Mouse (Mus musculus): ENCODE measurements at regions not wholly inside any gene's neighbourhood (a gene's known extent, or its start where the extent isn't known, plus 50 kb on each side); places are given as distances from the start of the nearest gene placed in this dataset.
A peak's percentile ranks its signal among the peaks of the same experiment; 100 is the strongest.

DNA sequence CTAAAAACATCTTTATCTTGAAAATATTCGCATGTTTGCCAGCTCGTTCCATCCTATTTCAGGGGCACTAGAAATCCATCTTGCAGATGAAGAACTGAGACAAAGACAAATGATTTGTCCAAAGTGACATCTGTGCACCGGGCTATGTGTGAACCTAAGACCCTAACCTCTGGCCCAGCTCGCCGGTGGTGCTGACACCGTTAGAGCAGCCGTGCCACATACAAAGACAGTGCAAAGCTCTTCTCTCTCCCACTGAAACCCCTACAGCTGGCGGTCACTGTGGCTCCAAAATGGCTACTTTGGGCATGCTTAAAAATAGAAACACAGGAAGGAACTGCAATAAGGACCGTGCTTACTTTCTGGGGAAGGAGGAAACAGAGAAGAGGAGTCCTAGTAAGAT, 215.6 kb upstream of the Gpc5 start:
- Histone ChIP-seq H3K4me1 (no peaks in the 10 kb centered on the region), H3K9ac (no peak overlapping the region), H3K9me3 (no peaks in the 10 kb centered on the region), H3K4me2 (no peak overlapping the region), H3K27ac (no peak overlapping the region), H3K27me3 (no peaks in the 10 kb centered on the region), H3K36me3 (no peaks in the 10 kb centered on the region), H3K4me3 (no peak overlapping the region)
- ATAC-seq (ENCODE audit: borderline replicate concordance, extremely low read depth, low FRiP score, low TSS enrichment), result no peak
- 34% methylated on average over 9 of the region's 9 CpGs for WGBS

DNA sequence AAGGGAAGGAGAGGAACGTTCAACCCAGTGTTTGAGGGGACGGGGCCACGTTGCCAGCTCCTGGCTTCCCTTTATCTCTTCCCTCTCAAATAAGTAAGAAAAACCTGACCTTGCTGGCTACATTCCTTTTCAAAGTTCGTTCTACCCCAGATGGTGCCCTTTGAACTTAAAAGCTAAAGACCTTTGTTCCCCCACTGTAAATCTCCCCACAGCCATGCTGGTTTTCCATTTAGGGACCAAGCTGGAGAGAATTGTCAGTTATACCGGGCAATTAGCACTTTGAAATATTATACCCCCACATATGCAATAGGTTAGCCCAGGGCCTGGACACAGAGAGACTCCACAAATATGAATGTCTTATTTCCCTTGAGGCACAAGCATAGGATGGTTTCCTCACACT, 214.5 kb upstream of the Gpc5 start:
- no peak overlapping the region for H3K4me3 ChIP-seq
- H3K27me3 ChIP-seq, result no peaks in the 10 kb centered on the region
- no peak overlapping the region for H3K9ac ChIP-seq
- H3K4me1 ChIP-seq, result no peaks in the 10 kb centered on the region
- H3K27ac ChIP-seq, result no peak overlapping the region
- no peak for ATAC-seq (ENCODE audit: borderline replicate concordance, extremely low read depth, low FRiP score, low TSS enrichment)
- no peaks in the 10 kb centered on the region for H3K9me3 ChIP-seq
- H3K4me2 ChIP-seq, result no peak overlapping the region
- WGBS, result 43% methylated on average over 5 of the region's 5 CpGs
- H3K36me3 ChIP-seq, result no peaks in the 10 kb centered on the region

DNA sequence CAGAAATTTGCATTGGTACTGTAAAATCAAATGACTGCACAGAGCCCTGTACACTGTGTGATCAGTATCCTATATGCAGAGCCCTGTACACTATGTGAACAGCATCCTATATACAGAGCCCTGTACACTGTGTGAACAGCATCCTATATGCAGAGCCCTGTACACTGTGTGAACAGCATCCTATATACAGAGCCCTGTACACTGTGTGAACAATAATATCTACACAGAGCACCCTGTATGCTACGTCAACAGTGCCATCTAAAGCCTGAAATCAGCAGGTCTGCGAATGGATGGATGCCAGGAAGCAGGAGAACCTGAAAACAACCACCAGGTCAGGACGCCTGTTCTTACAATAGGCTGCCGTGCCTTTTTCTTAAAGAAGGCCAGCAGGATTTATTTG, 211.7 kb upstream of the Gpc5 start:
- Histone ChIP-seq H3K9ac (no peak overlapping the region), H3K27ac (no peak overlapping the region), H3K27me3 (no peaks in the 10 kb centered on the region), H3K4me3 (no peak overlapping the region), H3K4me2 (no peak overlapping the region), H3K36me3 (no peaks in the 10 kb centered on the region), H3K9me3 (no peaks in the 10 kb centered on the region), H3K4me1 (no peaks in the 10 kb centered on the region)
- 63% methylated on average over 4 of the region's 4 CpGs for WGBS
- ATAC-seq (ENCODE audit: borderline replicate concordance, extremely low read depth, low FRiP score, low TSS enrichment), result no peak

- H3K36me3 ChIP-seq, result no peaks in the 10 kb centered on the region
- 70% methylated on average over 2 of the region's 2 CpGs for WGBS
- ATAC-seq (ENCODE audit: borderline replicate concordance, extremely low read depth, low FRiP score, low TSS enrichment), result no peak
- H3K4me3 ChIP-seq, result no peak overlapping the region
- H3K9ac ChIP-seq, result no peak overlapping the region
- no peak overlapping the region for H3K27ac ChIP-seq
- no peaks in the 10 kb centered on the region for H3K27me3 ChIP-seq
- H3K4me2 ChIP-seq, result no peak overlapping the region
- H3K9me3 ChIP-seq, result no peaks in the 10 kb centered on the region
- H3K4me1 ChIP-seq, result no peaks in the 10 kb centered on the region
These were observed 187.9 kb upstream of the Gpc5 start for GRCm38 (mm10) chr14:114904109-114904508.

DNA sequence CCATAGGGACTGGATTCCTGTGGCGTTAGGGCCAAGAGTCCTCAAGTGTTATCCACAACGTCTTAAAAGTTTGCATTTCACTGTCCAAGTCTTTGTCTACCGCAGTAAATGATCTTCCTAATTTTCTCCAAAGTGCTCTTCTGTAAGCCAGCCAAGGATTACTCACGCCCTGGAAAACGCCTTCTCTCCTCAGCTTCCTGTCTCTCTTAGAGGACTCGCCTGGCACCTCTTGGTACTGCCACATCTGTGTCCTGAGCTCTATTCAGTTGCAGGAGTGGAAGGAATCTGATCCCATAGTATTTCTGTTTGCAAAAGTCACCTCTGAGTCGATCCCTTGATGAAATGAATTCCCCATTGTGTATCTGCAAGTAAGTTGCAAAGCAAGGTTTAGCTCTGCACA, 179.7 kb upstream of the Gpc5 start:
- 39% methylated on average over 7 of the region's 7 CpGs for WGBS
- Histone ChIP-seq H3K4me3 (no peak overlapping the region), H3K9me3 (no peaks in the 10 kb centered on the region), H3K4me2 (no peak overlapping the region), H3K4me1 (no peaks in the 10 kb centered on the region), H3K27me3 (no peaks in the 10 kb centered on the region), H3K36me3 (no peaks in the 10 kb centered on the region), H3K9ac (no peak overlapping the region), H3K27ac (no peak overlapping the region)
- no peak for ATAC-seq (ENCODE audit: borderline replicate concordance, extremely low read depth, low FRiP score, low TSS enrichment)

DNA sequence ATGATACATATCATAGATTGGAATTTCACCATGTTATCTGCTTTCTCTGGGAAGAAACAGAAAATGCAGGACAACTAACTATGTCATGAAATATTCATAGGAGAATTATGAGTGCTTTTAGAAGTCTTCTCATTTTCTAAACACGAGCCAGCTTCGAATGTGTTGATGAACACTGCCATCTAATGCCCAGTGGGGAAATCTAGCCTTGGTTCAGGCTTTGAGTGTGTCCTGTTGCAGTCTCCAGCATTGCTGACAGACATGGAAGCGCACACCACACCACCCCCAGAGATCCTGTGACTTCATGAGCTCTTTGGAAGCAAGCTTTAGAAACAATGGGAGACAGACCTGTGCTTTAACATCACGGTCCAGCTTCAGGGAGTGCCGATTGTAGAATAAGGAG, 178.8 kb upstream of the Gpc5 start:
- Histone ChIP-seq H3K4me2 (no peak overlapping the region), H3K9me3 (no peaks in the 10 kb centered on the region), H3K36me3 (no peaks in the 10 kb centered on the region), H3K9ac (no peak overlapping the region), H3K4me3 (no peak overlapping the region), H3K27ac (no peak overlapping the region), H3K27me3 (no peaks in the 10 kb centered on the region), H3K4me1 (no peaks in the 10 kb centered on the region)
- 39% methylated on average over 5 of the region's 5 CpGs for WGBS
- ATAC-seq (ENCODE audit: borderline replicate concordance, extremely low read depth, low FRiP score, low TSS enrichment), result no peak

GRCm38 (mm10) chr14:114945744-114946143, 146.3 kb upstream of the Gpc5 start:
- Histone ChIP-seq H3K4me1 (no peaks in the 10 kb centered on the region), H3K9ac (no peak overlapping the region), H3K4me3 (no peak overlapping the region), H3K27me3 (no peaks in the 10 kb centered on the region), H3K36me3 (no peaks in the 10 kb centered on the region), H3K9me3 (no peaks in the 10 kb centered on the region), H3K27ac (no peak overlapping the region), H3K4me2 (no peak overlapping the region)
- no peak for ATAC-seq (ENCODE audit: borderline replicate concordance, extremely low read depth, low FRiP score, low TSS enrichment)
- 60% methylated on average over 6 of the region's 6 CpGs for WGBS

- H3K27ac ChIP-seq, result no peak overlapping the region
- H3K4me1 ChIP-seq, result no peaks in the 10 kb centered on the region
- WGBS, result 72% methylated on average over 7 of the region's 7 CpGs
- H3K9me3 ChIP-seq, result no peaks in the 10 kb centered on the region
- no peaks in the 10 kb centered on the region for H3K27me3 ChIP-seq
- H3K4me2 ChIP-seq, result no peak overlapping the region
- ATAC-seq (ENCODE audit: borderline replicate concordance, extremely low read depth, low FRiP score, low TSS enrichment), result no peak
- H3K9ac ChIP-seq, result no peak overlapping the region
- H3K36me3 ChIP-seq, result no peaks in the 10 kb centered on the region
- no peak overlapping the region for H3K4me3 ChIP-seq
These were observed 145.7 kb upstream of the Gpc5 start for GRCm38 (mm10) chr14:114946321-114946720.

DNA sequence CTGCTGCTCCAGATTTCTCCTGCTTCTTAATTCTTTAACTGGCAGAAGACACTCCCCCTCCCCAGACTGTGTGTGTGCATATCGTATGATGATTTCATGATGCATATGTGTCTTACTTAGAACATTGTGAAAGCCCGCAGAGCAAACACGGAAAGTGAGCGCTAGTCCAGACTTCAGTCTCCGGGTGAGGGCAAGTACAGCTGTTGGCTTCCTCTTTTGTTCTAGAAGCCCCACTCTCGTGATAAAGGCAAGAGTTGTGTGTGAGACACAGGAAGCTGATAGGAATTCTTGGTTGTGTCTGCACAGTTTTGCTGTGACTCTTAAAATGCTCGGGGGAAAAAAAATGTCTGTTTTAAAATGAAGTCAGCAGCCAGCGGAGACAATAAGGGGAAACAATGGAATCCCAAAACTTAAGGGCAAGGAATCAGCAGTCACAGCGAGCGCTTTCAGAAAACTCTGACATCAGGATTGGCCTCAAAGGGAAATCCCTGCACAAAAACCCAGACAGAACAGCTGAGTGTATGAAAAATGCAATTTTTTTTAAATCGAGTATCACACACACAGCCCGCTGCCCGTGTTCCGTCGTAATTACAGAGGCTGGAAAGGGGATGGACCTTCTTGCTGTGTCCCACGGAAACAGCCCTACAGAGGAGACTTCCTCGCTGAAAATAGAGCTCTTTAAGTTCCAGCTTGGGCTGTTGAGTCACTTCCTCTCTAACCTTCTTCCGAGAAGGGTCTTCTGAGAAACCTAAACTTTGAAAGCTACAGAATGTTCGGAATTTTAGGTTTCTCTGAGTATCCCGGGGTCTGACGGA, 143.5 kb upstream of the Gpc5 start:
- 40% methylated on average over 21 of the region's 21 CpGs for WGBS
- Histone ChIP-seq H3K9ac (peak overlapping the region; percentile 11; the same call in 1 of the 2 replicates), H3K9me3 (no peaks in the 10 kb centered on the region), H3K4me1 (no peaks in the 10 kb centered on the region), H3K4me3 (peak overlapping the region; percentile 28), H3K27ac (peak overlapping the region; percentile 59), H3K27me3 (no peaks in the 10 kb centered on the region), H3K4me2 (peak overlapping the region; percentile 43), H3K36me3 (no peaks in the 10 kb centered on the region)
- ATAC-seq (ENCODE audit: borderline replicate concordance, extremely low read depth, low FRiP score, low TSS enrichment), result peak; percentile 70; the same call in 1 of the 2 replicates

DNA sequence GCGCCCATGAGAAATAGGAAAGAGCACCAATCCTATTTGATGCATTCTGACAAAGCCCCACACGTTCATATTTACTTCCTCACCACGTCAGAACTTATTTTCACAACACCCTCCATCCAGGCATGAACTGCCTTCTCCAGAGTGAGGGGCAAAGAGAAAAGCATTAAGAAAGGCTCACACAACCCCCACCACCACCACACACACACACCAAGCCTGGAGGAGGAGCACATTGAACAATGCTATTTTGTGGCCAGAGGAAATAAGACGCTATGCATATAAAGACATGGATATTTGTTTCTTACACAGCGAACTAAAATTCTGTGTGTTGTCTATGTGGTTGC, 142.9 kb upstream of the Gpc5 start:
- Histone ChIP-seq H3K27me3 (no peaks in the 10 kb centered on the region), H3K9ac (no peak overlapping the region)
- ATAC-seq (ENCODE audit: borderline replicate concordance, extremely low read depth, low FRiP score, low TSS enrichment), result no peak

GRCm38 (mm10) chr14:114952280-114952679, 139.7 kb upstream of the Gpc5 start:
- no peak overlapping the region for H3K27ac ChIP-seq
- ATAC-seq (ENCODE audit: borderline replicate concordance, extremely low read depth, low FRiP score, low TSS enrichment), result no peak
- no peaks in the 10 kb centered on the region for H3K36me3 ChIP-seq
- H3K27me3 ChIP-seq, result no peaks in the 10 kb centered on the region
- H3K4me2 ChIP-seq, result no peak overlapping the region
- H3K9ac ChIP-seq, result no peak overlapping the region
- no peaks in the 10 kb centered on the region for H3K4me1 ChIP-seq
- H3K4me3 ChIP-seq, result no peak overlapping the region
- no peaks in the 10 kb centered on the region for H3K9me3 ChIP-seq
- WGBS, result 11% methylated on average over 5 of the region's 5 CpGs

More for the DNA sequence above, 142.9 kb upstream of the Gpc5 start:
- Histone ChIP-seq H3K27ac (peak overlapping the region; percentile 59), H3K4me1 (no peaks in the 10 kb centered on the region), H3K36me3 (no peaks in the 10 kb centered on the region), H3K9me3 (no peaks in the 10 kb centered on the region), H3K4me3 (peak overlapping the region; percentile 28), H3K4me2 (peak overlapping the region; percentile 43)
- WGBS, result 51% methylated on average over 5 of the region's 5 CpGs

DNA sequence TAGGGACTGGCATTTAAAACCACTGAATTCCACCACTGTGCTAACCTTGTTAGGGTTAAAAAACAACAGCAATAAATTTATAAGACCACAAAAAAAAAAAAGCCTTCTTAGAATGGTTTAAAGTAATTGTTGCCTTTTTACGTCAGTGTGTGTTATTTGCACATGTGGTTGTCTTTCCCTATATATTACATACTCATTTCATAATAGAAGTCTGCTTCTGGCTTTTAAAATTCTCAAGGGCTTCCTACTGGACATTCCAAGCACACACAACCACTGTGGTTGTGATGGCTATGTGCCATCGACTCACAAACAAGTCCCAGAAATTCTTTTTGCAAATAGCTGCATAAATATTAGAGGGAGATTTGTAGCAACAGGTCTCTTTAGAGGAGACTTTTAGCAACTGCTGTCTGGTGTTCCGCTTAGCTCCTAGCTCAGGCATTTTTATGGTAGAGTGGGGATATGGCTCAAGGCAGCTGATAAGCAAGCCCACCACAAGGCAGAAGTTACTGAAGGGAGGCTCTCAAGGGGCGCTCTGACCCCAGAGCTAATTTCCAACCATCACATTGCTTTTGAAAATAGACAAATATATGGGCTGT, 138.8 kb upstream of the Gpc5 start:
- no peak for ATAC-seq (ENCODE audit: borderline replicate concordance, extremely low read depth, low FRiP score, low TSS enrichment)
- WGBS, result 38% methylated on average over 4 of the region's 4 CpGs
- no peaks in the 10 kb centered on the region for H3K36me3 ChIP-seq
- H3K27ac ChIP-seq, result no peak overlapping the region
- H3K4me1 ChIP-seq, result no peaks in the 10 kb centered on the region
- no peaks in the 10 kb centered on the region for H3K9me3 ChIP-seq
- no peak overlapping the region for H3K4me2 ChIP-seq
- H3K27me3 ChIP-seq, result no peaks in the 10 kb centered on the region
- H3K4me3 ChIP-seq, result no peak overlapping the region
- no peak overlapping the region for H3K9ac ChIP-seq
